Mouse (Mus musculus): ENCODE data around the gene Vwa1. TPM values are rescaled to one million over a fixed set of nuclear protein-coding genes. Genes with fewer than 3 reads are reported as not detected.

Gene Vwa1
- total and polyA plus RNA-seq, 3 experiments = 0.33 to 0.42 TPM; not detected in 1

GRCm38 (mm10) chr4:155760613-155761355, 13.7 kb downstream of the Vwa1 start, which contains the start of gene Atad3a:
TSS of gene Atad3a (minus strand) at chr4:155761093.
- Histone ChIP-seq H3K4me1 (ENCODE audit: control insufficient read depth in 1 of 2, insufficient read depth in 2 of 2, low read length in 2 of 2) (peaks cover 4 to 16% of the 10 kb centered on the region in 2 experiments), H3K4me3 (ENCODE audit: control insufficient read depth in 1 of 2, insufficient read depth in 1 of 2, low read depth in 2 of 2, low read length in 2 of 2) (peak within 1 kb of the TSS; percentile 89 to 91), H3K27me3 (ENCODE audit: control insufficient read depth in 1 of 2, insufficient read depth in 2 of 2, low read length in 2 of 2) (no peaks in the 10 kb centered on the region), H3K27ac (ENCODE audit: control insufficient read depth, low read depth, low read length) (peak within 1 kb of the TSS; percentile 63), H3K36me3 (ENCODE audit: control insufficient read depth in 1 of 2, insufficient read depth in 2 of 2, low read length in 2 of 2) (peaks cover under 1 to 18% of the 10 kb centered on the region in 2 experiments), H3K79me2 (ENCODE audit: control insufficient read depth, insufficient read depth, low read length, poor library complexity) (peaks cover 44% of the 10 kb centered on the region), H3K9ac (ENCODE audit: control insufficient read depth, low read depth, low read length, poor library complexity, severe bottlenecking) (peak within 1 kb of the TSS; percentile 92), H3K9me3 (replicated peaks; ENCODE audit: insufficient read depth, low read length) (no peaks in the 10 kb centered on the region)
- DNase-seq (ENCODE audit: low read depth, low spot score) = peak; percentile 99
- TF ChIP-seq USF1 (IDR thresholded peaks at IDR 0.05; ENCODE audit: low read depth, low read length) (peak; percentile 39; the same call in 1 of the 2 replicates), EP300 (IDR thresholded peaks at IDR 0.05; ENCODE audit: low read depth in 1 of 2, low read length in 2 of 2) (no peak), MYC (IDR thresholded peaks at IDR 0.05; ENCODE audit: low read depth, low read length) (peak; percentile 95), POLR2A (IDR thresholded peaks at IDR 0.05; ENCODE audit: control insufficient read depth in 1 of 2, insufficient read depth in 1 of 2, low read depth in 1 of 2, low read length in 2 of 2, poor library complexity in 1 of 2) (peak; percentile 89 to 96), CHD1 (IDR thresholded peaks at IDR 0.05; ENCODE audit: low read depth, low read length) (peak; percentile 7; the same call in 1 of the 2 replicates), TBP (IDR thresholded peaks at IDR 0.05; ENCODE audit: low read depth, low read length) (peak; percentile 77), E2F4 (IDR thresholded peaks at IDR 0.05; ENCODE audit: borderline replicate concordance, low read depth, low read length) (no peak), MEF2A (IDR thresholded peaks at IDR 0.05; ENCODE audit: extremely low read depth, insufficient replicate concordance, low read depth, low read length, poor library complexity, severe bottlenecking) (no peak), KAT2A (conservative IDR thresholded peaks at IDR 0.05; ENCODE audit: low read depth, low read length) (peak; percentile 68), POLR2AphosphoS2 (IDR thresholded peaks at IDR 0.05; ENCODE audit: low read length) (peak; percentile 89), NELFE (IDR thresholded peaks at IDR 0.05; ENCODE audit: low read depth, low read length) (peak; percentile 94), POLR2AphosphoS5 (IDR thresholded peaks at IDR 0.05; ENCODE audit: borderline replicate concordance, low read depth, low read length) (no peak), GABPA (IDR thresholded peaks at IDR 0.05; ENCODE audit: low read depth, low read length) (no peak), BHLHE40 (IDR thresholded peaks at IDR 0.05; ENCODE audit: borderline replicate concordance, low read depth, low read length) (no peak), MYB (IDR thresholded peaks at IDR 0.05; ENCODE audit: low read depth, low read length) (no peak), ZC3H11A (IDR thresholded peaks at IDR 0.05; ENCODE audit: low read depth, low read length) (no peak), ZNF384 (IDR thresholded peaks at IDR 0.05; ENCODE audit: low read depth, low read length) (peak; percentile 100), USF2 (IDR thresholded peaks at IDR 0.05; ENCODE audit: borderline replicate concordance in 1 of 2, insufficient read depth in 1 of 2, low read depth in 1 of 2, low read length in 2 of 2) (no peak), GATA1 (IDR thresholded peaks at IDR 0.05; ENCODE audit: low read depth, low read length) (no peak), UBTF (IDR thresholded peaks at IDR 0.05; ENCODE audit: borderline replicate concordance, insufficient read depth, low read depth, low read length) (no peak), RAD21 (IDR thresholded peaks at IDR 0.05; ENCODE audit: low read depth, low read length) (no peak), ZKSCAN1 (IDR thresholded peaks at IDR 0.05; ENCODE audit: low read depth, low read length) (no peak; the same call in 1 of the 2 replicates), CHD2 (IDR thresholded peaks at IDR 0.05; ENCODE audit: low read length) (no peak), TAL1 (IDR thresholded peaks at IDR 0.05; ENCODE audit: low read length) (no peak), ZMIZ1 (IDR thresholded peaks at IDR 0.05; ENCODE audit: low read depth, low read length) (peak; percentile 79), JUND (IDR thresholded peaks at IDR 0.05; ENCODE audit: low read depth, low read length) (no peak), RCOR1 (IDR thresholded peaks at IDR 0.05; ENCODE audit: low read depth, low read length) (no peak), MXI1 (IDR thresholded peaks at IDR 0.05; ENCODE audit: low read depth, low read length) (peak; percentile 97), MAX (IDR thresholded peaks at IDR 0.05; ENCODE audit: low read length) (peak; percentile 96), SIN3A (IDR thresholded peaks at IDR 0.05; ENCODE audit: low read length) (peak; percentile 90), MAZ (IDR thresholded peaks at IDR 0.05; ENCODE audit: low read depth, low read length) (no peak), ETS1 (IDR thresholded peaks at IDR 0.05; ENCODE audit: low read depth, low read length) (0 out of 2 replicates have a peak, but pooled peaks have one; percentile 17), HCFC1 (IDR thresholded peaks at IDR 0.05; ENCODE audit: low read depth, low read length) (peak; percentile 91), NRF1 (IDR thresholded peaks at IDR 0.05; ENCODE audit: insufficient read depth, low read depth, low read length, poor library complexity, severe bottlenecking) (peak; percentile 93), SMC3 (IDR thresholded peaks at IDR 0.05; ENCODE audit: low read depth, low read length) (no peak), MAFK (IDR thresholded peaks at IDR 0.05; ENCODE audit: borderline replicate concordance, low read depth, low read length) (no peak)

All from MEL (cell line).